Mouse (Mus musculus) CH12.LX (cell line): ENCODE measurements at regions not wholly inside any gene's neighbourhood (a gene's known extent, or its start where the extent isn't known, plus 50 kb on each side); places are given as distances from the start of the nearest gene placed in this dataset.

Experiments used
- CTCF ChIP-seq, 2 experiments: IDR thresholded peaks in 1 of 2; conservative IDR thresholded peaks in 1 of 2; 2 replicates each; pipeline ENCODE4 v1.5.1; 2011 to 2012; ENCODE audit warnings: low read depth in 2 of 2, low read length in 2 of 2, improper control_type of control experiment in 1 of 2, inconsistent platforms in 1 of 2, mild to moderate bottlenecking in 1 of 2, moderate library complexity in 1 of 2
- HCFC1 ChIP-seq: IDR thresholded peaks from 2 replicates; pipeline ENCODE4 v1.6.1; 2012; ENCODE audit warnings: low read depth, mild to moderate bottlenecking, inconsistent platforms, low read length, improper control_type of control experiment
- MAX ChIP-seq: IDR thresholded peaks from 2 replicates; pipeline ENCODE4 v1.6.1; 2011; ENCODE audit warnings: low read length, improper control_type of control experiment
- MXI1 ChIP-seq: IDR thresholded peaks from 2 replicates; pipeline ENCODE4 v1.6.1; 2011; ENCODE audit warnings: mild to moderate bottlenecking, low read depth, low read length, improper control_type of control experiment
- NELFE ChIP-seq: IDR thresholded peaks from 2 replicates; pipeline ENCODE4 v1.6.1; 2011; ENCODE audit warnings: low read depth, low read length, improper control_type of control experiment
- POLR2A ChIP-seq: IDR thresholded peaks from 2 replicates; pipeline ENCODE4 v1.6.1; 2011; ENCODE audit warnings: low read depth, mild to moderate bottlenecking, improper control_type of control experiment, low read length
- POLR2AphosphoS2 ChIP-seq: IDR thresholded peaks from 2 replicates; pipeline ENCODE4 v1.6.1; 2011; ENCODE audit warnings: low read depth, low read length, improper control_type of control experiment
- RAD21 ChIP-seq: IDR thresholded peaks from 2 replicates; pipeline ENCODE4 v1.6.1; 2011; ENCODE audit warnings: low read depth, mild to moderate bottlenecking, low read length, improper control_type of control experiment, moderate library complexity
- TBP ChIP-seq: conservative IDR thresholded peaks from 2 replicates; pipeline ENCODE4 v1.6.1; 2011; ENCODE audit warnings: low read depth, low read length, improper control_type of control experiment
- TCF12 ChIP-seq: IDR thresholded peaks from 2 replicates; pipeline ENCODE4 v1.6.1; 2014; ENCODE audit warnings: low read depth, mild to moderate bottlenecking, inconsistent platforms, low read length, improper control_type of control experiment

GRCm38 (mm10) chr11:7809741-7810140, 596.0 kb upstream of the Igfbp3 start:
- no peak for TF ChIP-seq RAD21
- no peak for TF ChIP-seq CTCF (conservative IDR thresholded peaks at IDR 0.05 in 1 of 2, IDR thresholded peaks at IDR 0.05 in 1 of 2; ENCODE audit: low read depth in 2 of 2, low read length in 2 of 2)
- no peak for TF ChIP-seq TCF12
- no peak for TF ChIP-seq MAX
- TF ChIP-seq POLR2A, result no peak
- no peak for TF ChIP-seq HCFC1
- TF ChIP-seq TBP, result no peak
- no peak for TF ChIP-seq NELFE
- TF ChIP-seq MXI1, result no peak
- TF ChIP-seq POLR2AphosphoS2, result no peak
